Mouse (Mus musculus) cerebellum, adult (tissue): ENCODE measurements around the gene Arhgef15.
A peak's percentile ranks its signal among the peaks of the same experiment; 100 is the strongest.

Experiments
- ATAC-seq: cut with Nextera tagmentation; 2 replicates; pipeline ENCODE4 v1.9.2; 2017; ENCODE audit warnings: mild to moderate bottlenecking, moderate library complexity, mixed read lengths; ENCODE audit not compliant: insufficient number of reproducible peaks, low FRiP score, low TSS enrichment

The Arhgef15 gene

GRCm38 (mm10) chr11:68929947-68930346 is 27.3 kb downstream of the Arhgef15 start:
- no peak for ATAC-seq

GRCm38 (mm10) chr11:68926981-68927380 is 30.3 kb downstream of the Arhgef15 start, which contains the start of gene Odf4:
TSS of gene Odf4 (minus strand) at chr11:68927081.
- no peak for ATAC-seq

DNA sequence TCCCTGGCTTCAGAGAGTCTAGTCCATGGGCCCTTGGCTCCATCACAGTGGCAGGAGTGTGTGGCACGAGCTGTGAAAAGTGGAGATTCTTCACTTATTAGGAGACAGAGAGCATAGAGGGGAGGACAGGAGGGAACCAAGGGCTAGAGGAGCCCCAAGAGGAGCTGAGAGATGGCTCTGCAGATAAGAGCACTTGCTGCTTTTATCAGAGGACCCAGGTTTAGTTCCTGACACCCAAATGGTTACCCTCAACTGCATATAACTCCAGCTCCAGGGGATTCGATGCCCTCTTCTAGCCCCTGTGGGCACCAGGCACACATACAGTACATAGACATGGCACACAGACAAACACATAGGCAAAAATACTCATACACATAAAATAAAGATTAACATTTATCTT is 32.5 kb downstream of the Arhgef15 start:
- ATAC-seq = no peak

GRCm38 (mm10) chr11:68923191-68923590 is 34.1 kb downstream of the Arhgef15 start:
- no peak for ATAC-seq

DNA sequence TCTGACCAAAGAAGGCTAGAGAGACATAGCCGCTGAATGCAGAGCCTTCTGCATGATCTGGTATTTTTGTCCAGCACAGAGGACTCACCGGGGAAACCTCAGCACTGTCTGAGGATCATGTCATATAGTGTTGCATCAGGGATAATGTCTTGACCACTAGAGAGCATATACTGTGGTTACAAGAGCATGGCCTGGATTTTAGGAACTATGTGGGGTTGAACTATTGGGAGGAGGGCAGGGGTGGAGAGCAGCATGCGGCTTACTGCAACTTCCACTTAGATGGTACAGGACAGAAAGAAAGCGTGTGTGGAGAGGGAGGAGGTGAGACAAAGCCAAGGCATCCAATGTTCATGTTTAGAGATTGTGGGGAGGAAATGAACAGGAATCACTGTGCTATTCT is 42.7 kb downstream of the Arhgef15 start:
- ATAC-seq = no peak

DNA sequence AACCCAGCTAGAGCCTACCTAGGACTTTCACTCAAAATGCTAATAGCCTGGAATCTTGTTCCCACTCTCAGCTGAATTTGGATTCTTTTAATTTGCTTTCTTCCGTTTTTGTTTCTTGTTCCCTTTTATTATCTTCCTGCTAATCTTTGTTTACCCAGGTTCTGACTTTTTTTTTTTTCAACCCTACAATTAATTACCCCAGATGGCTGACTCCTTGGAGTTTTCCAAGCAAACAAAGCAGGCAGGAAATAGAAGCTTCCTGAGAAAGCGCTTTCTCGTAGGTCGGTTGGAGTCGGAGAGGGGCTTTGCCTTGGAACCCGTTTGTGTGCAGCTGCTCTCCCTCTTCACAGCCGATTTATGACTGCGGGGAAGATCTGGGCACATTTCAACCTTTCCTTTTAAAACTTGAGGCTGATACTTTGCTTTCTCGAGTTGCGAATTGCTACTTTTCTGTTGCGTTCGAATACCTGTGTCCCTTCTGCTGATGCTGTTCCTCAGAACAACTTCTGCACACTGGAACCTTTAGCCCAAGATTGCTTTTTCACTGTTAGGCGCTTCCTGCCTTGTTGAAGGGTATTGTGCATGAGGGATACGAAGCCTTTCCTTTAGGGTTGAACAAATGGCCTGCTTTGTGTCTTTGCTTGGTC is 45.6 kb downstream of the Arhgef15 start:
- ATAC-seq = no peak

DNA sequence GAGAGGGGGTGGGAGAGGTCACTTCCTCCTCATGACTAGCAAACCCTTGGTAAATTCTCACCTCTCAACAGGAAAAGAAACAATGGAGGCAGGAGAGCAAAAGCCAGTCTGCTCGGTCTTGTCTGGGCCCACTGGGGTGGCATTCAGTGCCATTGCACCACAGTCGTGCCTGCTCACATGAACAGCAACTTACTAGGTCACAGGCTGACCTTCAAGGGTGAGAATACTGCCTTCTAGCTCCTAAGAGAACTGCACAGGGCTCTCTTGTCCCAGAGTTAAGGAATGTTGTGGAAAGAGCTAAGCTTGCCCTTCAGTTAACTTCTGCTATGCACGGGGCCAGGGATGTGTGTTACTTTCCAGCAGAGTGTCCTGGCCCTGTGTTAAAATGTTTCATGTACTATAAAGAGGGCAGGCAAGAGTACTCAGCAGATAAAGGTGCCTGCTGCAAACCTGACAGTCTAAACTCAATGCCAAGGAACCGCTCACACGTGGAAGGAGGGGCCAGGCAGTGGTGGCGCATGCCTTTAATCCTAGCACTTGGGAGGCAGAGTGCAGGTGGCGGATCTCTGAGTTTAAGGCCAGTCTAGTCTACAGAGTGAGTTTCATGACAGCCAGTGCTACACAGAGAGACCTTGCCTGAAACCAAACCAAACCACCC is 48.3 kb downstream of the Arhgef15 start:
- no peak for ATAC-seq

DNA sequence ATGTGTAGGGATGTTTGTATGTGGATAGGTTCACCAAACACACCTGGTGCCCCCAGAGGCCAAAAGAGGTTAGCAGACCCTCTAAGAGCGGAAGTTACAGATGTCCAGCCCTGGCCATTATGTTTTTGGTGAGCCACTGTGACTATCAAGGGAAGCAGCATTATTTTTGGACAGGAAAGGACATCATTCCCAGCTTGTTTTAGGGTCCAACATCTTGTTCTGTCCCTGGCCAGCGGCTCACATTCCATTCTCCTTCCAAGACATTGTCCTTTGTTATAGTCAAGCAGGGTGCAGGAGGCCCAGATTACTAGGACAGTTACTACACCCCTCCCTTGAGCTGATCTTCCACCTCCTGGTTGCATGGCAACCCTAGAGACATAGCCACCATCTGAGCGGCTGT is 50.0 kb downstream of the Arhgef15 start:
- no peak for ATAC-seq

GRCm38 (mm10) chr11:68906461-68906790 is 50.9 kb downstream of the Arhgef15 start:
- no peak for ATAC-seq

DNA sequence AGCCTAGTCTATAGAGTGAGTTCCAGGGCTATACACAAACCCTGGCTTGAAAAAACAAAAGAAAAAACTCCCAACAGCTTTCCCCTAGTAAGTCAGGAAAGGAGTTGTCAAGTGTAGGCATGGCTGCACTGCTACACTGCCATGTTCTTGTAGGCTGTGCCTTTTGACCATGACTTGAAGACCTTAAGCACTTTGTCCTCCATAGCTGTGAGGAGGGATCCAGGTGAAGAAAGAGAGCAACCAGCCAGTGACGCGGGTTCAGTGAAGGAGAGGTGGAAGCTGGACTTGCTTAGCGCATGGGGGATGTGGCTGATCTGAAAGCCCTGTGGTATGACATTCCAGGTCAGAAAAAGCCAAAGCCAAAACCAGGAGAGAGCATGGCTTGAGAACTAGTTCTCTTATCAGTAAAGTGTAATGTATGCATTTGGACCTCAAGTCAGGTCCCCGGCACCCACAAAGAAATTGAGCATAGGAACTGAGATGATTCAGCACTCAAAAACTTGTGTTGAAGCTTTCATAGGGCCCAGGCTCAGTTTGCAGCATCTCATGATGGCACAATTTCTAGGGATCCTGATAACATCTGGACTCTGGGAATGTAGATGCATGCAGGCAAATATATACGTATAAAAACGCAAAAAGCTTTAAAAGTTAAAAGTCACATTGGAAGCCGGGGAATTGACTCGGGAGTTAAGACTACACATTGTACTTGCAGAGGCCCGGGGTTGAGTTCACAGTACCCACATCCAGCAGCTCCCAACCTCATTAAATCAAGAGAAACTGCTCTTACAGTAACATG is 51.4 kb downstream of the Arhgef15 start:
- ATAC-seq = no peak

DNA sequence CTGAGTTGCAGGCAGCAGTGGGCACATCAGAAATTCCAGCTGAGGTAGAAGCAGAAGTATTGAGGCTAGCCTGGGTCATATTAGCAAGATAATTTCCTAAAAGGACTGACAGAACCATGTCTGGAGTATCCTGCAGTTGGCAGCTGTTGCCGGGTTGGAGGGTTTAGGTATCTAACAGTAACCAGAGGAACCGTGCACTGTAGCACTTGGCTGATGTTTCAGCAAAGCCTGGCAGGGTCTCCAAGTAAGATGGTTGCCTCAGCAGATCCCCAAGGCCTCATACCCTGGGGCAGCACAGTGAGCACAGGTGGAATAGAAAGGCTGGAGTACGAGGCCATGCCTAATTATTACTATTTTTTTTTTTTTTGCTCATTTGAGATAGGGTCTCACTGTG is 52.1 kb downstream of the Arhgef15 start:
- ATAC-seq = no peak

GRCm38 (mm10) chr11:68904375-68905137 is 52.7 kb downstream of the Arhgef15 start:
- no peak for ATAC-seq

- ATAC-seq = no peak
Observed at GRCm38 (mm10) chr11:68903775-68904174, 53.5 kb downstream of the Arhgef15 start.

DNA sequence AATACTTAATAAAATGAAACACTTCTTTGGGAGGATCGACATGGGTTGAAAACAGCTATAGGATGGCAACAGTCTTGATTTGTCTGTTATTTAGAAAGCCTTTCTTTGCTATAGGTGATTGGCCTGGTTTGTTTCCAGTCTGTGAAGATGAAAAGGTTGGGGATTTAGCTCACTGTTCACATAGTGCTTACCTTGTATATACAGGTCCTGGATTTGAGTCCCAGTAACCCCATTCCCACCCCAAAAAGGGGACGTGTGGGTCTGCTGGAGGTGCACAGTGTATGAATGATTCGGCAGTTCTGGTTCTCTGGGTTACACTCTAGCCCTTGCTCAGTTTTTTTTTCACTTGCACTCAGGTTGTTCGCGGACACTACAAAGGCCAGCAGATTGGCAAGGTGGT is 54.5 kb downstream of the Arhgef15 start:
- ATAC-seq = no peak

GRCm38 (mm10) chr11:68902367-68902766 is 54.9 kb downstream of the Arhgef15 start:
- no peak for ATAC-seq

DNA sequence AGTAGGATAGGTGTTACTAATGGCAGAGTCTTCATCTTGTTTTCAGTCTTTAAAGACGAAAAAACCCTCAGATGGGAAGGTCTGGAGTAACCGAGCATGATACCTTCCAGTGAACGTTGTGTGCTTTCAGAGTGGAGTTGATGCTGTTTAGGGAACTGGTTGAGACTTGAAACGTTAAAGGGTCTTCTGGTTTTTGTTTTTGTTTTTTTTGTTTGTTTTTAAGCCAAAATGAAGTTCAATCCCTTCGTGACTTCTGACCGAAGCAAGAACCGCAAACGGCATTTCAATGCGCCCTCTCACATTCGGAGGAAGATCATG is 55.3 kb downstream of the Arhgef15 start:
- ATAC-seq = no peak

GRCm38 (mm10) chr11:68901351-68902046 is 55.8 kb downstream of the Arhgef15 start, which contains the start of gene Rpl26:
TSS of gene Rpl26 (plus strand) at chr11:68901583.
- ATAC-seq = peak; percentile 90; the same call in 1 of the 2 replicates

- no peak for ATAC-seq
Observed at GRCm38 (mm10) chr11:68900519-68901350, 56.5 kb downstream of the Arhgef15 start.

DNA sequence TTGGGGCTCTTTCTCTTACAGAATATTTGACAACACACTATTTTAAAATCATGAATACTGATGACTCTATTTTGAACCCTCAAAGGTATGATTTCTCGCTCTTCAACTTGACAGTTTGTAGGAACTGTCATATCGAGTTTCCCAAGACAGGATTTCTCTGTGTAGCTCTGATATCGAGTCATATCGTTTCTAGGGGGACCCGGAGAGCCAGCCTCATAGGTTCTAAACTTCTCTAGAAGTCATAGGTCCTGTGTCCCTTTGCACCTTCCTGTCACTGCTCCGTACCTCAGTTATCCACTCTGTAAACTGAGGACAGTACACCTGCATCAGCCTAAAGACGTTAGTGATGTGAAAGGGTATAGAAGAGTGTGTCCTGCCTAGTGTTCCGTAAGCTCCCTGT is 57.5 kb downstream of the Arhgef15 start:
- no peak for ATAC-seq
